Mouse (Mus musculus): Measurements from ENCODE around the gene Nr1h2.

The Nr1h2 gene

GRCm38 (mm10) chr7:44526414-44527154 is 27.2 kb downstream of the Nr1h2 start:
- no peak for DNase-seq

GRCm38 (mm10) chr7:44525126-44525832 is 28.5 kb downstream of the Nr1h2 start:
- DNase-seq: peak; percentile 90

GRCm38 (mm10) chr7:44524502-44524901 is 29.2 kb downstream of the Nr1h2 start, which contains the start of gene Mybpc2:
Gene Mybpc2 (minus strand): TSS chr7:44524656.
- DNase-seq: peak; percentile 45

- DNase-seq: no peak
Measured at GRCm38 (mm10) chr7:44523056-44523455, 30.7 kb downstream of the Nr1h2 start.

- DNase-seq: peak; percentile 77
Measured at GRCm38 (mm10) chr7:44521710-44522109, 32.0 kb downstream of the Nr1h2 start.

GRCm38 (mm10) chr7:44520990-44521389 is 32.8 kb downstream of the Nr1h2 start:
- no peak for DNase-seq

- no peak for DNase-seq
Measured at GRCm38 (mm10) chr7:44519240-44519913, 34.4 kb downstream of the Nr1h2 start.

GRCm38 (mm10) chr7:44507491-44507890 is 46.3 kb downstream of the Nr1h2 start:
- DNase-seq: no peak

GRCm38 (mm10) chr7:44501563-44502115 is 52.1 kb downstream of the Nr1h2 start:
- peak; percentile 78 for DNase-seq

GRCm38 (mm10) chr7:44500046-44500445 is 53.7 kb downstream of the Nr1h2 start:
- DNase-seq: no peak

Data from lung, postnatal 10 days (tissue).